Mouse (Mus musculus) CD4-positive naive resting alpha-beta T cell, adult 57 days (primary cell): ENCODE results near the gene Vmn1r30. TPM values are rescaled to one million over a fixed set of nuclear protein-coding genes. Genes with fewer than 3 reads are reported as not detected.

Experiments
- total RNA-seq: library from RNA; stranded (reverse); gene quantifications from one replicate; pipeline ENCODE4 v1.2.4, GENCODE M21; 2023

The Vmn1r30 gene
- total RNA-seq, result not detected

GRCm38 (mm10) chr6:58443285-58443684, at the start of gene Vmn1r30:
Gene Vmn1r30 (minus strand): TSS chr6:58443385.

DNA sequence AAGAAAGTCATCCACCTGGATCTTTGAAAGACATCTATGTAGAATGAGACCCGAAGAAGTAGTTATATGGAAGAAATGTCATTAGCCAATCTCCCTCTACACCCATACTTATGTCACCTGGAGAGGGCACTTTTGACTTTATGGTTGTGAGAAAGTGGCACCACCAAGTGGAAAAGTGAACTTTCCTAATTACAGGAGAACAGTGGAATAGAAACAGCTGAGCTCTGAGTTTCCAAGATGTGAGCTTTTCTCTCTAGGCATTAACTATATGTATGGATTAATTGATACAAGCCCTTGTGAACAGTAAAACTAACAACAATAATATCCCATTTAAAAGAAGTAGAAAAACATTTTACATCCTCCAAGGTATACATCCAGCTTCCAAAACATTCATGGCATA, 32.0 kb upstream of the Vmn1r30 start, which contains the start of gene Vmn1r31:
Gene Vmn1r31, minus strand, starts transcription at position 101 of the 400 bp plus-strand sequence.

Other genes with a start within 250 kb of the Vmn1r30 start
- gene Vmn1r27, start 224.6 kb downstream of the Vmn1r30 start, total RNA-seq, result not detected
- gene Vmn1r28, start 181.3 kb downstream of the Vmn1r30 start, total RNA-seq, result not detected
- gene Vmn1r29, start 141.8 kb downstream of the Vmn1r30 start, total RNA-seq, result not detected
- not detected for gene Vmn1r31, start 31.9 kb upstream of the Vmn1r30 start, total RNA-seq
- gene Abcg2, start 141.1 kb upstream of the Vmn1r30 start, total RNA-seq, result 11.8 TPM